Mouse (Mus musculus) kidney, embryonic 14.5 days (tissue): ENCODE measurements around the gene Ppp1r1b. TPM values are rescaled to one million over a fixed set of nuclear protein-coding genes. Genes with fewer than 3 reads are reported as not detected.
A peak's percentile ranks its signal among the peaks of the same experiment; 100 is the strongest.

ENCODE experiments used
- ATAC-seq: fragments of 200-750 bp; cut with Nextera tagmentation; 2 replicates; pipeline ENCODE4 v1.8.0; 2017; ENCODE audit warnings: moderate number of reproducible peaks, mild to moderate bottlenecking, moderate TSS enrichment, moderate library complexity; ENCODE audit not compliant: low FRiP score, low TSS enrichment
- H3K27ac ChIP-seq: fragments of 300-500 bp; sonication (generic); 2 replicates; pipeline ENCODE4 v1.5.1; 2014; ENCODE audit warnings: low read depth, mild to moderate bottlenecking, low read length, moderate library complexity, mixed read lengths
- H3K27me3 ChIP-seq: fragments of 300-500 bp; sonication (generic); 2 replicates; pipeline ENCODE4 v1.6.1; 2014; ENCODE audit warnings: mild to moderate bottlenecking, low read length; ENCODE audit not compliant: control insufficient read depth, insufficient read depth
- H3K36me3 ChIP-seq: fragments of 300-500 bp; sonication (generic); 2 replicates; pipeline ENCODE4 v1.6.1; 2014; ENCODE audit warnings: low read length, mixed read lengths; ENCODE audit not compliant: control insufficient read depth, insufficient read depth
- H3K4me1 ChIP-seq: fragments of 300-500 bp; sonication (generic); 2 replicates; pipeline ENCODE4 v1.6.1; 2014; ENCODE audit warnings: low read length, mixed read lengths; ENCODE audit not compliant: control insufficient read depth, insufficient read depth
- H3K4me2 ChIP-seq: fragments of 300-500 bp; sonication (generic); replicated peaks from 2 replicates; pipeline ENCODE4 v1.6.1; 2014; ENCODE audit warnings: low read depth, mild to moderate bottlenecking, low read length
- H3K4me3 ChIP-seq: fragments of 300-500 bp; sonication (generic); 2 replicates; pipeline ENCODE4 v1.5.1; 2014; ENCODE audit warnings: mild to moderate bottlenecking, low read length
- H3K9ac ChIP-seq: fragments of 300-500 bp; sonication (generic); 2 replicates; pipeline ENCODE4 v1.6.1; 2014; ENCODE audit warnings: low read depth, mild to moderate bottlenecking, low read length, moderate library complexity
- H3K9me3 ChIP-seq: fragments of 300-500 bp; sonication (generic); 2 replicates; pipeline ENCODE4 v1.6.1; 2016; ENCODE audit warnings: low read length; ENCODE audit not compliant: control insufficient read depth
- WGBS: fragments of 180-500 bp; shearing (Covaris S2); extraction: QIAGEN DNeasy Blood & Tissue Kit; methylation state at CpG from one replicate; pipeline ENCODE4 v1.1.7; 2014; 5-methylcytosine and 5-hydroxymethylcytosine counted together
- polyA plus RNA-seq: library from polyadenylated mRNA; unstranded; fragments of >200 nt; fragmentation: Nextera tagmentation; extraction: Ambion mirVana; gene quantifications from 2 replicates; pipeline ENCODE4 v1.2.1, GENCODE M21; 2014

The Ppp1r1b gene
- polyA plus RNA-seq: 0.87 and 1.7 TPM in 2 replicates

DNA sequence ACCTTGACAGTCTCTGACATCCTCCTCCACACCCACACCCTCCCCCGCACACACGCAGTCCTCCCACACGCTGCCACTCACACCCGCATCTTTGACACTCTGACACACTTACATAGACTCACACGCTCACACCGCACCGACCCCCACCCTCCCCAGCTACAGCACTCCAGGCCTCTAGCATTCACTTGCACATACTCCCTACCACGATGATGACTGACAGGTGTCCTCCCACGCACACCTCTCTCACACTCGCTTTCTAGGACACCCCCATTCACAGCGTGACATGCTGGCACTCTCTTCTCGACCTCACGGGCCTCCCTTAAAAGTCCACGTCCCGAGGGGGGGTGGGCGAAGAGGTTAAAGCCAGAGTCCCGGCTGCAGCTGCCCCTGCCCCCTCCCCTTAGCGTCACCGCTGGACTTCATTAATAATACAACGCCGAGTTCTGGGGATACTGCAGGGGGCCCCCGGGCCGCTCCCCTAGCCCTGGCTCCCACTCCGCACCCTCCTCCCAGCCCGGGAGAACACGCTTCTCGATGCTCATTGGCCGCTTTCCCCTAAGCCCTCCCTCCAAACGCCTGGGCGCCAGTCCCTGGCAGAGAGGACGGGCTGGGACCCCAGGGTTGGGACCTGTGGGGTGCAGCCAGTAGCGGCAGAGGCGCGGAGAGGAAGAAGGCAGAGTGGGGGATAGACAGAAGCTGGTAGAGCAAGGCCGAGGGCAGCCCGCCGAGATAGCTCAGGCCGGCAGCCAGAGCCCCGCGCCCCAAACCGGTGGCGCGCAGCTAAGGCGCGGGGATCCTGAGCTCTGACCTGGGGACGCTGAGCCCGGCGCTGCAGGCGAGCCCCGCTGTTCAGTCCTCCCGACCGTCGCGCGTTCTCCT lies at the start of gene Ppp1r1b:
TSS of gene Ppp1r1b (plus strand) at position 322 of the 879 bp plus-strand sequence.
- peak within 1 kb of the TSS; percentile 60 for H3K4me2 ChIP-seq
- peak; percentile 68 for ATAC-seq
- H3K9ac ChIP-seq: peak within 1 kb of the TSS; percentile 5; the same call in 1 of the 2 replicates
- H3K27me3 ChIP-seq: peaks cover 71% of the 10 kb centered on the region
- H3K36me3 ChIP-seq: no peaks in the 10 kb centered on the region
- under 1% methylated on average over 55 of the region's 55 CpGs for WGBS
- no peaks in the 10 kb centered on the region for H3K9me3 ChIP-seq
- peaks cover 5% of the 10 kb centered on the region; the same call in 1 of the 2 replicates for H3K4me1 ChIP-seq
- peak within 1 kb of the TSS; percentile 38 for H3K4me3 ChIP-seq
- H3K27ac ChIP-seq: no peak within 1 kb of the TSS

- no peaks in the 10 kb centered on the region; the same call in 1 of the 2 replicates for H3K27me3 ChIP-seq
- no peak overlapping the region; the same call in 1 of the 2 replicates for H3K4me2 ChIP-seq
Measured at GRCm38 (mm10) chr11:98298484-98299205, 49.6 kb upstream of the Ppp1r1b start.

GRCm38 (mm10) chr11:98313790-98314323 lies 34.3 kb upstream of the Ppp1r1b start:
- no peak for ATAC-seq
- Histone ChIP-seq H3K36me3 (no peaks in the 10 kb centered on the region), H3K9ac (no peak overlapping the region), H3K4me1 (no peaks in the 10 kb centered on the region), H3K4me3 (no peak overlapping the region), H3K9me3 (no peaks in the 10 kb centered on the region), H3K27me3 (peaks cover 56% of the 10 kb centered on the region), H3K4me2 (peak overlapping the region; percentile 19; the same call in 1 of the 2 replicates), H3K27ac (no peak overlapping the region)
- WGBS: 1% methylated on average over 26 of the region's 26 CpGs

More at GRCm38 (mm10) chr11:98298484-98299205, 49.6 kb upstream of the Ppp1r1b start:
- no peaks in the 10 kb centered on the region for H3K36me3 ChIP-seq
- no peak overlapping the region for H3K4me3 ChIP-seq
- H3K27ac ChIP-seq: no peak overlapping the region
- no peak overlapping the region for H3K9ac ChIP-seq
- peaks cover 16% of the 10 kb centered on the region; the same call in 1 of the 2 replicates for H3K4me1 ChIP-seq
- WGBS: 6% methylated on average over 10 of the region's 10 CpGs
- no peaks in the 10 kb centered on the region for H3K9me3 ChIP-seq
- ATAC-seq: no peak

DNA sequence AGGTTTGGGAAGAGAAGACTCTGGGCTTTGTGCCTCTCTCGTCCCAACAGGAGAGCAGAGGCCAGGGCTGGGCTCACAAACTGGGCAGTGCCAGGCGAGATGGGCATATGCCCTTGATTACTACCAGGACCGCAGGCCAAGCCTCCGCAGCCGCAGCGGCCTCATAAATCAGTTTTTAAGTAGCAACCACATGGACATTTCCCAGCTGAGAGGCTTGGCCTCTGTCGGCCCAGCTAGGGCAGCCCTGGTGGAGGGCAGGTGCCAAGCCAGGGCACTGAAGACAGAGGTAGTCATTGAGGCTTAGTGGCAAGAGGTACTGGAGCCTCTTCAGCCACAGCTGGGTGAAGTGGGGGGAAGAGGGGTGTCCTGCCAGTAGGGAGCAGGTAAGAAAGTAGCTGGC lies 30.7 kb upstream of the Ppp1r1b start:
- Histone ChIP-seq H3K9me3 (no peaks in the 10 kb centered on the region), H3K36me3 (no peaks in the 10 kb centered on the region), H3K4me2 (no peak overlapping the region), H3K4me1 (no peaks in the 10 kb centered on the region), H3K27me3 (peaks cover 91% of the 10 kb centered on the region), H3K27ac (no peak overlapping the region), H3K4me3 (no peak overlapping the region), H3K9ac (no peak overlapping the region)
- 1% methylated on average over 7 of the region's 7 CpGs for WGBS
- ATAC-seq: no peak

DNA sequence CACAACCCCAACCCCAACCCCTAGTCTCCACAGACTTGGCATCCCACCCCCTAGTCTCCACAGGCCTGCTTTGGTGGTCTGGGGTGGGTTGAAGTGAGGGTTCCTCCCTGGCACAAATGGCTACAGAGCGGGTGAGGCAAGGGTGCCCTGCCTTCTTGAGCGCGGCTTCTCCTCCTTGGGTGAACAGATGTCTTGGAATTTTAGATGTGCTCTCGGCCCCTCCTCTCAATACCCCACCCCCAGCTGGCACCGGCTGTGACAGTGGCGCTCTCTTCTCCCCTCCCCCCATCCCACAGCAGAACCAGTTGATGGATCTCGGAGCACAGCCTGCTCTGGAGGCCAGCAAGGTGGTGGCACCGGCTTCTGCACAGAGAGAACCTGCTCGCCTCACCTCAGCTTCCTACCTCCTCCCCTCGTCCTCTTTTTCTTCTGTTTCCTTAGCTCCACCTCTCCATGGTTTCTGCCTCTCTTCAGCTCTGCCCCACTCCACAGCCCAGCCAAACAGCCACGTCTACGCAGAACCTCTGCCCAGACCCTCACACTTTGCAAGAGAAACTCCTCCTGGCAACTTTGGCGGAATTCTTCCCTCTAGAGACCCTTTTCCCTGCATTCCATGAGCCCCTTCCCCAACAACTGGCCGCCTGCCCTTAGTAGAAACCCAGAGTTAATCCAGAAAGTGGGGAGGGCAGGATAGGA lies 29.6 kb upstream of the Ppp1r1b start:
- Histone ChIP-seq H3K4me1 (no peaks in the 10 kb centered on the region), H3K9ac (no peak overlapping the region), H3K36me3 (no peaks in the 10 kb centered on the region), H3K27ac (no peak overlapping the region), H3K4me2 (no peak overlapping the region), H3K4me3 (no peak overlapping the region), H3K27me3 (peaks cover 94% of the 10 kb centered on the region), H3K9me3 (no peaks in the 10 kb centered on the region)
- under 1% methylated on average over 14 of the region's 14 CpGs for whole genome bisulfite sequencing
- no peak for ATAC-seq

- no peak for ATAC-seq
- H3K4me3 ChIP-seq: no peak overlapping the region
- no peak overlapping the region for H3K27ac ChIP-seq
- H3K9ac ChIP-seq: no peak overlapping the region
- H3K4me1 ChIP-seq: no peaks in the 10 kb centered on the region
- H3K9me3 ChIP-seq: no peaks in the 10 kb centered on the region
- no peak overlapping the region for H3K4me2 ChIP-seq
- H3K36me3 ChIP-seq: no peaks in the 10 kb centered on the region
- H3K27me3 ChIP-seq: peaks cover 95% of the 10 kb centered on the region
- WGBS: 3% methylated on average over 15 of the region's 15 CpGs
Measured at GRCm38 (mm10) chr11:98319120-98319519, 29.1 kb upstream of the Ppp1r1b start.

DNA sequence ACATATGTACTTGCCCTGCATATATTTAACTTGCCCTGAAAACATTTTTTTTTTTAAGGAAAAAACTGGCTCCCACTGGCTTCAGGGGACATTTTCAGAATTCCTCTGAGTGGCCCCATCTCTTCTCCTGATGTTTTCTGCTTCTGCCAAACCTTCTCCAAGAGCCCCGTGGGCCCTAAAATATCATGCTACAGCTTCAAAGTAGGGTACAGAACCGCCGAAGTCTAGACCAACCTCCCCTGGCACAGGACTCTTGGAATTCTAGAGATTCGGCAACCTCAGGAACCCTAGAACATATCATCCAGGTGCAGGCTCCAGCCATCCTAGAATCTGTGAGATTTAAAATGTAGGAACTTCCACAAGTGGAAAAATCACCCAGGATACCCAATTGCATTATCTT lies 28.7 kb upstream of the Ppp1r1b start:
- no peak for ATAC-seq
- 11% methylated on average over 4 of the region's 4 CpGs for WGBS
- Histone ChIP-seq H3K9me3 (no peaks in the 10 kb centered on the region), H3K27ac (no peak overlapping the region), H3K36me3 (no peaks in the 10 kb centered on the region), H3K4me3 (no peak overlapping the region), H3K4me1 (no peaks in the 10 kb centered on the region), H3K4me2 (no peak overlapping the region), H3K27me3 (peaks cover 96% of the 10 kb centered on the region), H3K9ac (no peak overlapping the region)

GRCm38 (mm10) chr11:98319944-98320343 lies 28.3 kb upstream of the Ppp1r1b start:
- Histone ChIP-seq H3K4me3 (no peak overlapping the region), H3K9me3 (no peaks in the 10 kb centered on the region), H3K27me3 (peaks cover 99% of the 10 kb centered on the region), H3K4me1 (no peaks in the 10 kb centered on the region), H3K36me3 (no peaks in the 10 kb centered on the region), H3K27ac (no peak overlapping the region), H3K4me2 (no peak overlapping the region), H3K9ac (no peak overlapping the region)
- WGBS: 4% methylated on average over 2 of the region's 2 CpGs
- no peak for ATAC-seq
